Mouse (Mus musculus): ENCODE data around the gene Trim66. TPM values are rescaled to one million over a fixed set of nuclear protein-coding genes. Genes with fewer than 3 reads are reported as not detected.

Gene Trim66
- polyA plus RNA-seq, 1 experiment, result 0.57 TPM

- Histone ChIP-seq H3K27me3 (ENCODE audit: control insufficient read depth, insufficient read depth, insufficient read length) (no peaks in the 10 kb centered on the region), H3K36me3 (ENCODE audit: control insufficient read depth, insufficient read depth) (peaks cover 49% of the 10 kb centered on the region), H3ac (ENCODE audit: control insufficient read depth, insufficient read length, low read depth) (no peak overlapping the region), H3K4me3 (ENCODE audit: insufficient read depth, poor library complexity, severe bottlenecking) (no peak overlapping the region), H3K79me3 (ENCODE audit: low read depth) (no peaks in the 10 kb centered on the region), H3K79me2 (ENCODE audit: control insufficient read depth, insufficient read depth) (no peaks in the 10 kb centered on the region)
- TF ChIP-seq USF1 (IDR thresholded peaks at IDR 0.05; ENCODE audit: low read depth) (no peak), CEBPB (IDR thresholded peaks at IDR 0.05; ENCODE audit: low read depth) (no peak), MYOG (IDR thresholded peaks at IDR 0.05; ENCODE audit: control insufficient read depth, extremely low read depth, insufficient read length) (no peak), MYOD1 (IDR thresholded peaks at IDR 0.05; ENCODE audit: control insufficient read depth, insufficient read length, low read depth) (no peak), MAX (IDR thresholded peaks at IDR 0.05) (no peak), FOSL1 (IDR thresholded peaks at IDR 0.05; ENCODE audit: insufficient read depth, low read length, poor library complexity, severe bottlenecking) (no peak)
Observed at GRCm38 (mm10) chr7:109532691-109533090, 24.8 kb upstream of the Trim66 start.

- no peak for TF ChIP-seq MYOG (IDR thresholded peaks at IDR 0.05; ENCODE audit: control insufficient read depth, extremely low read depth, insufficient read length)
Observed at GRCm38 (mm10) chr7:109531501-109531900, 23.6 kb upstream of the Trim66 start.

DNA sequence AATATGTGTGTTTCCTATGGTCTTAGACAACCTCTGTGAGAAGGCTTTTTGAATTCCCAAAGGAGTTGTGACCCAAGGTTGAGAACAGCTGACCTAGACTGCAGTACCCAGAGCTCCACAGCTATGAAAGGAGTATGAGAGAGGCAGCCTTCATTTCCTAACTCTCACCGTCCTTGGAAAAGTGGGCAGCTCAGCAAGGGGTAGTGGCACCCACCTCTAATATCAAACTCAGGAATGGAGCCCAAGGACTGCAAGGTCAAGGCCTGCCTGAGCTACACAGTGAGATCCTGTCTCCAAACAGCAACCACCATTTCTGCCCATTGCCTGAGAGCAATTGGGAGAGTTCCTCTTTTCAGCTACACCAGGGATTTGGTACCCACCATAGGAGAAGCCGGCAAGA is 21.8 kb upstream of the Trim66 start:
- H3K4me3 ChIP-seq (ENCODE audit: insufficient read depth, poor library complexity, severe bottlenecking), result no peak overlapping the region
- H3ac ChIP-seq (ENCODE audit: control insufficient read depth, insufficient read length, low read depth), result no peak overlapping the region
- no peaks in the 10 kb centered on the region for H3K79me2 ChIP-seq (ENCODE audit: control insufficient read depth, insufficient read depth)
- no peaks in the 10 kb centered on the region for H3K79me3 ChIP-seq (ENCODE audit: low read depth)
- TF ChIP-seq USF1 (IDR thresholded peaks at IDR 0.05; ENCODE audit: low read depth) (no peak), MYOG (IDR thresholded peaks at IDR 0.05; ENCODE audit: control insufficient read depth, extremely low read depth, insufficient read length) (no peak), FOSL1 (IDR thresholded peaks at IDR 0.05; ENCODE audit: insufficient read depth, low read length, poor library complexity, severe bottlenecking) (no peak), CEBPB (IDR thresholded peaks at IDR 0.05; ENCODE audit: low read depth) (no peak), MAX (IDR thresholded peaks at IDR 0.05) (no peak), CTCF (IDR thresholded peaks at IDR 0.05; ENCODE audit: control insufficient read depth, insufficient read depth, insufficient read length) (no peak), MYOD1 (IDR thresholded peaks at IDR 0.05; ENCODE audit: control insufficient read depth, insufficient read length, low read depth) (no peak)
- H3K27me3 ChIP-seq (ENCODE audit: control insufficient read depth, insufficient read depth, insufficient read length), result no peaks in the 10 kb centered on the region
- peaks cover 45% of the 10 kb centered on the region for H3K36me3 ChIP-seq (ENCODE audit: control insufficient read depth, insufficient read depth)

More at GRCm38 (mm10) chr7:109531501-109531900, 23.6 kb upstream of the Trim66 start:
- Histone ChIP-seq H3ac (ENCODE audit: control insufficient read depth, insufficient read length, low read depth) (no peak overlapping the region), H3K36me3 (ENCODE audit: control insufficient read depth, insufficient read depth) (peaks cover 48% of the 10 kb centered on the region), H3K79me2 (ENCODE audit: control insufficient read depth, insufficient read depth) (no peaks in the 10 kb centered on the region), H3K27me3 (ENCODE audit: control insufficient read depth, insufficient read depth, insufficient read length) (no peaks in the 10 kb centered on the region), H3K79me3 (ENCODE audit: low read depth) (no peaks in the 10 kb centered on the region), H3K4me3 (ENCODE audit: insufficient read depth, poor library complexity, severe bottlenecking) (no peak overlapping the region)

DNA sequence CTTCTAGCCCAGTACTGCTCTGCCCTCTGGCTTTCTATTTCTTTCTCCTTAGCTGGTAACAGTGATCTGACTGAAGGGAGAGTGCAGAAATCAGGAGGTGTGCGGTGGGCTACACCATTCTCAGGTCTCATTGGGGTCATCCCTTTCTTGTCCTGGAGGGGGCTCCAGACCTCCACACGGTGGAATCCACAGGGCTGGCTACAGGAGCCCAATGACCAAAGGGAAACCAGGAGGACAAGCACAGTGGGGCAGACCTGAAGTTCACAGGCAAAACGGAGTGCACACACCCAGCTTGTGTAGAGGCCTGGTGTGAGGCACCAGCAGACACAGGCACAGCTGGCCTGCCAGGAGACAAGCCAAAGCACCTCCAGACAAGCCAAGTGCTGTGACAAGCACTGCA is 20.4 kb upstream of the Trim66 start:
- no peaks in the 10 kb centered on the region for H3K79me2 ChIP-seq (ENCODE audit: control insufficient read depth, insufficient read depth)
- H3K4me3 ChIP-seq (ENCODE audit: insufficient read depth, poor library complexity, severe bottlenecking), result no peak overlapping the region
- no peaks in the 10 kb centered on the region for H3K27me3 ChIP-seq (ENCODE audit: control insufficient read depth, insufficient read depth, insufficient read length)
- H3K36me3 ChIP-seq (ENCODE audit: control insufficient read depth, insufficient read depth), result peaks cover 48% of the 10 kb centered on the region
- no peak for TF ChIP-seq USF1 (IDR thresholded peaks at IDR 0.05; ENCODE audit: low read depth)
- no peak for TF ChIP-seq CEBPB (IDR thresholded peaks at IDR 0.05; ENCODE audit: low read depth)
- no peak for TF ChIP-seq MYOG (IDR thresholded peaks at IDR 0.05; ENCODE audit: control insufficient read depth, extremely low read depth, insufficient read length)
- no peak for TF ChIP-seq MYOD1 (IDR thresholded peaks at IDR 0.05; ENCODE audit: control insufficient read depth, insufficient read length, low read depth)
- no peak for TF ChIP-seq MAX (IDR thresholded peaks at IDR 0.05)
- no peak for TF ChIP-seq FOSL1 (IDR thresholded peaks at IDR 0.05; ENCODE audit: insufficient read depth, low read length, poor library complexity, severe bottlenecking)
- TF ChIP-seq CTCF (IDR thresholded peaks at IDR 0.05; ENCODE audit: control insufficient read depth, insufficient read depth, insufficient read length), result no peak
- no peak overlapping the region for H3ac ChIP-seq (ENCODE audit: control insufficient read depth, insufficient read length, low read depth)
- no peaks in the 10 kb centered on the region for H3K79me3 ChIP-seq (ENCODE audit: low read depth)

DNA sequence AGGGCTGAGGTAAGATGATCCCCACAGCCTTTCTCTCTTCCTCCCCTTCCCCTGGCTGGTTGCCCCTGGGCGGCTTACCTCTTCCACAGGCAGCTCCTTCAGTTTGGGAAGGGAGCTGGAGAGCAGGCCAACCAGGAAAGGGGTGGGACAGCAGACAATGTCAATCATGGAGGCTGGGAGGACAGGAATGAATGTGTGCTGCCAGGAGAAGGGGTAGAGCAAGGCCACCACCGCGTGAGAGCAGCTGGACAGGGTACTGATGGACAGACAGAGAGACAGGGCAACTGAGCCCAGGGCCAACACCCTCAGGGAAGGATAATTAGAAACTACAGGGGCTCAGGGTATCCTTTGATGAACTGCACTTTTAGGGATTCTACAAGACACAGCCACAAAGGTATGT is 19.6 kb upstream of the Trim66 start:
- H3K36me3 ChIP-seq (ENCODE audit: control insufficient read depth, insufficient read depth), result peaks cover 54% of the 10 kb centered on the region
- H3K79me3 ChIP-seq (ENCODE audit: low read depth), result peaks cover 6% of the 10 kb centered on the region
- no peak overlapping the region for H3K4me3 ChIP-seq (ENCODE audit: insufficient read depth, poor library complexity, severe bottlenecking)
- no peak overlapping the region for H3ac ChIP-seq (ENCODE audit: control insufficient read depth, insufficient read length, low read depth)
- no peaks in the 10 kb centered on the region for H3K27me3 ChIP-seq (ENCODE audit: control insufficient read depth, insufficient read depth, insufficient read length)
- H3K79me2 ChIP-seq (ENCODE audit: control insufficient read depth, insufficient read depth), result peaks cover 7% of the 10 kb centered on the region
- TF ChIP-seq CEBPB (IDR thresholded peaks at IDR 0.05; ENCODE audit: low read depth), result no peak
- no peak for TF ChIP-seq MAX (IDR thresholded peaks at IDR 0.05)
- TF ChIP-seq USF1 (IDR thresholded peaks at IDR 0.05; ENCODE audit: low read depth), result no peak
- TF ChIP-seq MYOG (IDR thresholded peaks at IDR 0.05; ENCODE audit: control insufficient read depth, extremely low read depth, insufficient read length), result no peak
- TF ChIP-seq CTCF (IDR thresholded peaks at IDR 0.05; ENCODE audit: control insufficient read depth, insufficient read depth, insufficient read length), result no peak
- no peak for TF ChIP-seq MYOD1 (IDR thresholded peaks at IDR 0.05; ENCODE audit: control insufficient read depth, insufficient read length, low read depth)
- TF ChIP-seq FOSL1 (IDR thresholded peaks at IDR 0.05; ENCODE audit: insufficient read depth, low read length, poor library complexity, severe bottlenecking), result no peak

Data from C2C12 (cell line).